ENCODE assay signal across 16 mouse cellular contexts in the genomic region with DNA sequence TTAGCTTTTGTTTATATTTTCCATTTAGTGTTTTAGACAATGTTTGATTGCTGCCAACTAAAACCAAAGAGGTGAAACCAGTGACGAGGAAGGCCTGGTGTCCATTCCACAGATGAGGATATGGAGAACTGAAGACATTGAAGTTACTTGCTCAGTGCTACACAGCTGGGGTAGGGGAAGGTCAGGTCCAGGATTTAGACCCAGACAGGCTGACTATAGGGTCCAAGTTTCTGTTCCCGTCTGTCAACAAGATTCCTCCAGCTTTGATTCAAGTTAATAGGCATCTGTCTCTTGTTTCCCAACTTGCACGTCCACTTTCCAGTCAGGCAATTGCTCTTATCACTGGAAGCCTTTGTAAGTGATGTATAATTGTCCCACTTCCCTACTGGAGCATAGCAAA. TPM values are rescaled to one million over a fixed set of nuclear protein-coding genes. Genes with fewer than 3 reads are reported as not detected.
"Had no signal": no experiment of that assay in that cellular context is flagged by ENCODE, and none has a peak within 500 bp of the region (broad histone marks: within the 10 kb centered on the region; RNA-seq: fewer than 3 reads in every experiment).

No protein-coding gene starts in this region.

- H3K9ac ChIP-seq: liver, embryonic 13.5 days; liver, embryonic 15.5 days; liver, postnatal 0 days; midbrain, embryonic 13.5 days; midbrain, embryonic 15.5 days; neural tube, embryonic 12.5 days; stomach, embryonic 15.5 days had no signal

- H3K4me2 ChIP-seq: liver, embryonic 11.5 days; liver, embryonic 13.5 days; liver, embryonic 15.5 days; midbrain, embryonic 11.5 days; midbrain, embryonic 13.5 days; midbrain, embryonic 15.5 days; neural tube, embryonic 12.5 days; stomach, embryonic 15.5 days had no signal

- H3K36me3 ChIP-seq: liver, embryonic 13.5 days; liver, embryonic 15.5 days; midbrain, embryonic 13.5 days; midbrain, embryonic 15.5 days; neural tube, embryonic 12.5 days; stomach, embryonic 15.5 days had no signal

- H3K4me1 ChIP-seq: liver, embryonic 13.5 days; liver, embryonic 15.5 days; stomach, embryonic 15.5 days had no signal

- ATAC-seq: liver, postnatal 0 days; midbrain, embryonic 13.5 days; midbrain, embryonic 15.5 days had no signal

- DNase-seq: liver, embryonic 13.5 days; liver, postnatal 0 days; right cerebral cortex, postnatal 14 days; thymus, adult 2 months; thymus, postnatal 25 days; thymus, postnatal 4 days had no signal

- H3K9me3 ChIP-seq: liver, embryonic 13.5 days; liver, embryonic 15.5 days; megakaryocyte, embryonic 14.5 days; midbrain, embryonic 13.5 days; midbrain, embryonic 15.5 days; neural tube, embryonic 12.5 days; stomach, embryonic 15.5 days had no signal

- H3K4me3 ChIP-seq: liver, embryonic 13.5 days; liver, embryonic 15.5 days; megakaryocyte, embryonic 14.5 days; midbrain, embryonic 13.5 days; midbrain, embryonic 15.5 days; neural tube, embryonic 12.5 days; stomach, embryonic 15.5 days had no signal

- H3K27ac ChIP-seq: liver, embryonic 13.5 days; liver, embryonic 15.5 days; macrophage; midbrain, embryonic 13.5 days; midbrain, embryonic 15.5 days; neural tube, embryonic 12.5 days; stomach, embryonic 15.5 days; stomach, postnatal 0 days had no signal

RNA-seq across cellular contexts. Expression of gene Ism1, which starts 4.6 kb away (rescaled TPM):
- polyA plus RNA-seq: liver, embryonic 13.5 days; liver, postnatal 0 days; macrophage had no signal
